Mouse (Mus musculus): ENCODE measurements around the gene Pls3.

Gene Pls3

DNA sequence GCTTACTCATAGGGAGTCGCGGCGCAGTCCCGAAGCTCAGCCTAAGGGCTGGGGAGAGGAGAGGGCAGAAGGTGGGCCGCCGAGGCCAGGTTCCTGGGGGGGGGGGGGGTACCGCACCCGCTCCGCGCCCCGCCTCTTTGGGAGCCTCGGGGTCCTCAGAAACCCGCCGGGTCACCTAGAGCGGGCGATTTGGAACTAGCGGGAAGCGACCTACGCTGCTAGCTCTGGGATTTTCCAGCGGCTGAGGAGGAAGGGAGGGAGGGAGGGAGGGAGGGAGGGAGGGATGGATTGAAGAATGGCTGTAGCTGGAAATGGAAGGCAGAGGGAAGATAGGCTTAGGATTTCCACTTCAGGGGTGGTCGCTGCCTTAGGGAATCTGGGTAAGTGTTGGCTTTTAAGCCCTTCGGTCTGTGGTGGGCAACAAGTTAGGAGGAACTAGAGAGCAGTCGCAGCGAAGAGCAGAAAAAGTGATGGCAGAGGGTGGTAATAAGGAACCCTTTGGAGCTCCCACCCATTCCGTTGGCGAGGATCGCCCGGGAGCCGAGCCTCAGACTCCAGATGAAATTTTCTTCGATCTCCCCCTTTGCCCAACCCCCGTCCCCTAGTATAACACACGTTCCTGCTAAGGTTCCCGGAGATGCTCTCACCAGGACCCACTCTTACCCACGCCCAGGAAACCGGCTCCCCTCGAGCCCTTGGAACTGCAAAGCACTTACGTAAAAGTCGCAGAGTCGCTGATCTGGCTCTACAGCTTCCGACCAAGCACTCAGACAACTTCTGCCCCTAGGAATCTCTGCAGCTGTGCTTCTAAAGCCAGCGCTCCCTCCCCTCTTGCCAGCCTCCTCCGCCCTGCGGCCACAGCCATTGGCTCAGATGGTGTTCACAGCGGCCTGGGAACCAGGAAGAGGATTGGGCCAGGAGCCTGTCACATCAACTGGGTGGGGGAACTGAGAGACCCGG, at the start of gene Pls3:
Gene Pls3, minus strand, starts transcription at position 851 of the 960 bp plus-strand sequence.
- DNase-seq: peak; percentile 94

DNA sequence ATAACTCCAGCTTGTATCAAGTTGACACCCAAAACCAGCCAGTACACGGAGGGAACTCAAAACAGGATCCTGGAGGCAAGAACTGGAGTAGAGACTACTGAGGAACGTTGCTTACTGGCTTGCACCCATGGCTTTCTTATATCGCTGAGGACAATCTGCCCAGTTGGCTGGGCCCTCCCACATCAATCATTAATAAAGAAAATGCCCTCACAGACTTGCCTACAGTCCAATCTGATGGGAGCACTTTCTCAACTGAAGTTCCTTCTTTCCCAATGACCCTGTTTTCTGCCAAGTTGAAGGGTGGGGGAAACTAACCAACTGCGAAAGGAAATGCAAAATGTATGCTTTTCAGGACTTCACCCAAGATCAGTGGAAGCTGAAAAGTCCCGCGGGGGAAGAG, 20.7 kb upstream of the Pls3 start:
- peak; percentile 2 for DNase-seq

DNA sequence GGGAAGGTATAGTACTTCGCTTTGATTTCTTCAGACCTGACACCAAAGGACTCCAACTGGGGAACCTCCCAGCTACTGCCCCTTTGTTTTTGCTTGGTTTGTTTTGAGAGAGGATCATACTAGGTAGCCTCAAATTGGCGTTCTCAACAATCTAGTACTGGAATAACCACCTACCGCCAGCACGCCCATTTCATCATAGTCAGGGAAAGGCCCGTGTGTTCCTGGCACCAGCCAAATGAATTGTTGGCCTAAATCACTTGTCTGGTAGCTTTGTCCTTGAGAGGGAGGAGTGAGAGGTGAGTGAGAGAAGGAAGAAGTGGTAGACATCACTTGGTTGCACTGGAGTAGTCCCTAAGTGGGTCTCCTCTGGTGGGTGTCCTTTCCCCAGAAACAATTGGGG, 584 bp upstream of the Pls3 start:
- no peak for DNase-seq

DNA sequence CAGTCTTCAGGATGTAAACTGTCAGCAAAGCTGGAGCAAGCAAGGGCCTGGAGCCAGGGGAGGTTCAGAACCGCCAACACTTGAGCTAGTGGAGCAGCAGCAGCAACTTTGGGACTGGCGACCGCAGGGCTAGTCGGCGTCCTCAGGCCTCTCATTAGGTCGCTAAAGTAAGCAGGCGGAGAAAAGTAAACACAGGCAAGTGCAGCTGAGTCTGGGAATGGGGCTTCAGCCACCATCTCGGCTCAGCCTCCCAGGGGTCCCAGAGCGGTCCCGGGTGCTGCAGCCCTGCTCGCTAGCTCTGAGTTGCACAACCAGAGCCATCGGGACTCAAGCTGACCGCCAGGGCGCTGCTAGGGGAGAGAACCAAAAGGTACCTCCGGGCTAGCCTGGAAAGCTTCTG, 1.2 kb downstream of the Pls3 start:
- peak; percentile 56 for DNase-seq

DNA sequence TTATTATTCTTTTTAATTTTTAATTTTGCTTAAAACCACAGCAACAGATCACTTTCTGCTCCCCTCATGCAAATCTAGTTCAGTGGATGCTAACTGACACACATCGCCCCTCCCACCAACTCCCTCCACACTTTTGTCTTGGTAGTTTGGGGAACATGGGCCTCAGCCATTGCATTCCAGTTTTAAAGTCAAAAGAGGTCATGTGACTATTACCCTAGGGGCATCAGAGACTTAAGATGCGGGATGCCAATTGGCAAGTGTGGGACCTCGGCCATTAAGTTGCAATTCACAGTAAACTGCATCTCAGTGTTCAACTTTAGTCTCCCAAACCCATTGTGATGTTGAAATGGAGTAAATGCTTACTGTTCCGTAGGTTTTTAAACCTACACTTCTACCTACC, 1.7 kb downstream of the Pls3 start:
- DNase-seq: no peak

DNA sequence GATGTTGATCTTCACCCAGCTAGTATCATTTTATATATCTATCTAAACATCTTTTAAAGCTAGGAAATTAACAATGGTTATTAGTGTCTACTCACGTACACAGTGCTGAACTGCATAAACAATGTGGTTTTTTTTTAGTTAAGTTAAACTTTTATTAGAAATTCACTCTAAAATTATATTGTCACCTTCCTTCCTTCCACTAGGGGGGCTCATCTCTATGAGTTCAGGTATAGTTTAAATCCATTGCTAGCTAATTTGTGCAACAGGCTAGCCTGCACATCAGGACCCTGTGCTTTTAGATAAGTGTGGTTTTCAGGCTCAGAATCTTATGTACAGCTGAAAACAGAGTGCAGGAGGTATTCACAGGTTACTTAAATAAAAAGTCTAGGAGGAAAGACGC, 3.1 kb downstream of the Pls3 start:
- DNase-seq: no peak

DNA sequence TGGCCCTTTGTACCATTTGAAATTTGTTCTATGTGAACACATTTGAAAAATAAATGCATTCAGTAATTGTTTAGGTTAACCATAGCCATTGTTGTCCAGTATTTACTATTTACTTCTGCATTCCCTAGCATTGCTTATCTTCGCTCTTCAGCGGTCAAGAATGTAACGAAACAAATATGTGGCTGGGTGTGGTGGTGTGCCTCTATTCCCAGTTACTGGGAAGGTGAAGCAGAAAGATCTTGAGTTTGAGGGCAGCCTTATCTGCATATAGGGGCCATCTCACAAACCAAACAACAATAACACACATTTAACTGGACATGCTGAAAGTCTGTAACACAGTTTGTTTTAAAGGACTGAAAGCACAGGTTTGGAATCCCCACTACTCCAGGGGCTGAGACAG, 13.3 kb downstream of the Pls3 start:
- no peak for DNase-seq

DNA sequence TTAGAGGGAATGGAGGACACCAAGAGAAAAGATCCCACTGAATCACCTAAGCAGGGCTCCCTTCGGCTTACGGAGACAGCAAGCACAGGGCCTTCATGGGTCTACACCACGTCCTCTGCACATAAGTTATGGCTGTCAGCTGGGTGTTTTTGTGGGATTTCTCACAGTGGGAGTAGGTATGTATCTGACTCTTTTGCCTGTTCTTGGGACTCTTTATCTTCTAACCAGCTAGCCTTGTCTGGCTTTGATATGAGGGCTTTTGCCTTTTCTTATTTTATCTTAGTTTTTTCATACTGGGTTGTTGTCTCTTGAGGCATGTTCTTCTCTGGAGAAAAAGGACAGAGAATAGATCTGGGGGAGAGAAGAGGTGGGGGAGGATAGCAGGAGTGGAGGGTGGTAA, 20.7 kb downstream of the Pls3 start:
- DNase-seq: no peak

DNA sequence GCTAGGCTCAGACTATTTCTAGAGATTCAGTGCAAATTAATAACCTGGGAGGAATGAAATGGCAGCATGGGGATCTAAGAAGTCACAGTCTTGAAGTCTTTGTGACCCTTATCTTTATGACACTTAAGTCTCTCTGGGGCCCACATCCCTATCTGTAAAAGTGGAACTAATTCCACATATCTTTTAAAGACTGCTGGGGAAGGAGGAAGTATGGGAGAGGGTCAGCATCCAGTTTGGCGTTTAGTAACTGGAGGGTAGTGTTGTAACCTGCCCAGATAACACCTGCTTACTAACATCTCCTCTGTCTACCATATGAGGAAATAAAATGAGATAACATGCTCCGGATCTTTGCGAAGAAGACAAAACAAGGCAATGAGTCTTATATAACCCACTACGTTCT, 30.7 kb downstream of the Pls3 start:
- no peak for DNase-seq

DNA sequence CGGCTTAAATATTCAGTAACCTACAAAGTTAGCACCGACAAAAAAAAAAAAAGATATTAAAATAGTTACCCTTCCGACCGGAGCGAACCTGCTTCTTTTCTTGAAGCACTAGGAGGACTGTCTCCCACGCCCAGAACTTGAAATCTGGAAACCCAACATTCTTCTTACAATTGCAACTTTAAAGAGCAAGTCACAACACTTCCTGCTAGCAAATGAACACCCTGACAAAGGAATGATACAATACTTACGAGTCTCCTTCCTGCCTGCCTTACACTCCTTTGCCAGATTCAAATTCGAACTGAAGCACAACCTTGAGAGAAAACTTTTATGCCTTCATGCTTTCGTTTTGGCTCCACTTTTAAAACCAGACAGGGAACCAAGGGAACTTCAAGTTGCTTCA, 32.1 kb downstream of the Pls3 start:
- DNase-seq: peak; percentile 2

DNA sequence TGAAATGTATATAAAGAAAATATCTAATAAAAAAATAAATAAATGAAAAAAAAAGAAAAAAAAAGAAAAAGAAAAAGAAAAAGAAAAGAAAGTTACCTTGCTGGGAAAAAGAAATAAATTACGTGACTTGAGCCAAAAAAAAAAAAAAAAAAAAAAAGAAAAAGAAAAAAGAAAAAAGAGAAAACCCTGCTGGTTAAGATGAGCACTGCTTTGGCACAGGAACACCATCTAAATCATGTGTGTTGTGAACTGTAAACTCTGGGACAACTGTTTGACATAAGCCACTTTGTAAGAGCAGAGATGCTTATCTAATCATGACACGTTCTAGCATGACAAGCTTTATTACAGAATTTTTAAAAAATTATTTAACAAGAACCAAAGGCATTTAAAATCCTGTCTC, 32.9 kb downstream of the Pls3 start:
- no peak for DNase-seq

DNA sequence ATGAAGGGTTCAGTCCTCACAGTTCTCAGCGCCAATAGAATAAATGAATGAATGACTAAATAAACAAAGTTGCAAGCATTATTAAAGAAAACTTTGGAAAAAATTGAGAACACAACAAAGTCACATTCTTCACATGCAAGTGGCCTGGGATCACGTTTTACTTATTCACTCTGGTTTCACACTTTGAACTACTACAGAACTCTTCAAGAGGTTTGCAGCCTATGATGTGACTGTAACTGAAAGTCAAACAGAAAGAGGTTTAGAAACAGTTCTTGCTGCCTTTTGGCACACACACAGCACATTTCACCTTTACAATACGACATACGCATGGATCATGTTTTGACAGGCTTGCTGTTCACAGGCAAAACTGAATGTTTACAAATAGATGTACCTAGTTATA, 34.7 kb downstream of the Pls3 start:
- no peak for DNase-seq

DNA sequence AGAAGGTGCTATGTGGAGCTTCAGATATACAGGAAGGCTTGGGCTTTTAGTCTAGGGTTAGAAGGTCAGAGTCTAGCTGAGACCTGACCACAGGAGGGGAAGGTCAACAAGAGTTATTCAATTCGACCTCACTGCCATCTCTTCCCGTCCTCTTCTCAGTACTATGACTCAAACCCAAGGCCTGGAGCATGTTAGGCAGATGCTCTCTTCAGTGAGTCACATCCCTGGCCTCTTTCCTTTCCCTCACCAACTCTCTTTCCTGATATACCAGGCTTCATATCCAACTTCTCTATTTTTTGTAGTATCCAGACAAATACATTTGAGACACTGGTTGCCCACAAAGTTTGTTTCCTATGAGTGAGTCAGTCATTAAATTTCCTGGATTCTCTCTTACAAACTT, 40.1 kb downstream of the Pls3 start:
- no peak for DNase-seq

DNA sequence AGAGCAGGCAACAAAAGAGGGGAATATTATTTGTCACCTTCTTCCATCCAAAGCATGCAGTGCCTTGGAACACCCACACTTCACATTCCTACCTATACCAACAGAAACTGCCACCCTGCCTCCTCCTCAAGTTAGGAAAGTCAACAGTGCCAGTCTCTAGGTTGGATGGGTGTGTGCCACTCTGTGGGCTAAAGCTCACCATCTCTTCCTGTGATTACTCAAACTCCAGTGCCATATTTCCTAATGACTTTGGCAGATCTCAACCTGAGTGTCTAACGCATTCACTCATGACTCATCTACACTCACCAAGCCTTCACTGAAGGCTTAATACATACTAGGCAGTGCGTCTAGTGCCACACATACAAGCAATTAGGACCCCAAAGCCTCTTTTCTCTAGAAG, 40.7 kb downstream of the Pls3 start:
- peak; percentile 14 for DNase-seq

DNA sequence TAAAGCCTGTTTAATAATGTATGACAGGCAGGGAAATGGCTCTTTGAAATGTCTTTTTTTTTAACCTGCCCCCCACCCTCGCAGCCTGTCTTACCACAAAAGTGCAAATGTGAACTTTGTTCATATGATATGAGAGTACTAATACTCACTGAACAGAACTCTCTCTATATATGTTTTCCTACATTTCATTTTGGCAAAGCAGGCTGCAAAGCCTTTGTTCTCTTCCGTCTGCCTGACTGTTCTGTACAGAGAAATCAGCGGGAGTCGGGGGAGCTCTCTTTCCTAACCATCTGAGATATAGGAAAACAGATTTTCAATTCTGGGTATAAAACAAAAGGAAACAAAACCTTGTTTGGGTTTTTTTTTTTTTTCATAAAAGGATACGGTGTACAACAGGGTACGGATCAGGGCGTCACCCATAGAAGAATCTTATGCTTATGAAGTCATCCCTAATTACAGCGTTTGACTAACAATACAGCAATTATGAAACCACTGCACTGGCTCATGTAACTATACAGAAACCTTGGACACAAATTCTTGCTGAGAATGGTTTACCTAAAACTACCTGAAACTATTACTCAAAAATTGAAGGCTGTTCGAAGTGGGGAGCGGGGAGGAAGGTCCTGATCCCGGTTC, 41.9 kb downstream of the Pls3 start:
- no peak for DNase-seq

DNA sequence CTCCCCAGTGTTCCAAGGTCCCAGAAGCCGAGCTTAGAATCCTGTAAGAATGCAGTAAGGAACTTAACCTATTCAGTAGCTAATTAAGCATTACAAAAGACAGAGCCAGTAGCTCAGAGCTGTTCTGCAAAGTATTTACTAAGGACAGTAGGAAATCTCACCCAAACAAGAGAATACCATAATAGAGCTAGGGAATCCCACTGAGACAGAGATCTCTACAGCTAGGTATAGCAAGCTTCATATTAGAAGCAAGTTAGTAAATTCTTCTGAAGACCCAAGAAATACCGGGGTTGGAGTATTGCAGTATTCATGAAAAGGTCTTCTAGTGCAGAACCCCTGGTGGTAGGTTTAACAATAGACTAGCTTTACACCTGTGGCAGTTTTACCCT, 45.1 kb downstream of the Pls3 start:
- no peak for DNase-seq

DNA sequence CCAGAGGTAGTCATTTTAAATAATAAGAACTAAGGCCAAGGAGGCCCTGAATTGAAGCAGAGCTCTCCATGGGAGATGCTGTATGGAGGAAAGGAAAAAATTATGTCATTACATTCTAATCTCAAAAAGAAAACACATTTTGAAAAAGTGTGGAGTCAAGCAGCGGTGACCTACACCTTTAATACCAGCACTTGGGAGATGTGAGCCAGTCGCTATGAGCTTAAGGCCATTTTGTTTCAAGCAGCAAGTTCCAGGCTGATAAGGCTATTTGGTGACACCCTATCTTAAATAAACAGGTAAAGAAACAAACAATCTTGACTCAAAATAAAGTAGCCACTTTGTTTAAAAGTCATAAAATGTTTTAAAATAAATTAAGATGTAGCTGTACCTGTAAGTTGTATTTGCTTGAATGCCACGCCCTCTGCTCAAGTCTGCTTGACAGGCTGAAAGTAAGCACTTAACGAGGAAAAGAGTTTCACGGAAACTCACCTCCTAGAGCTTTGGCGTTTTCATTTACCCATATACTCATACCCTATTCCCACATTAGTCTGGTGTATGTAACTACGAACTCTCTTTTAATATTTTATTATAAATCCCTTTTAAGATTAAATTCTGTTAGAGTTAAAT, 45.6 kb downstream of the Pls3 start:
- DNase-seq: peak; percentile 21

DNA sequence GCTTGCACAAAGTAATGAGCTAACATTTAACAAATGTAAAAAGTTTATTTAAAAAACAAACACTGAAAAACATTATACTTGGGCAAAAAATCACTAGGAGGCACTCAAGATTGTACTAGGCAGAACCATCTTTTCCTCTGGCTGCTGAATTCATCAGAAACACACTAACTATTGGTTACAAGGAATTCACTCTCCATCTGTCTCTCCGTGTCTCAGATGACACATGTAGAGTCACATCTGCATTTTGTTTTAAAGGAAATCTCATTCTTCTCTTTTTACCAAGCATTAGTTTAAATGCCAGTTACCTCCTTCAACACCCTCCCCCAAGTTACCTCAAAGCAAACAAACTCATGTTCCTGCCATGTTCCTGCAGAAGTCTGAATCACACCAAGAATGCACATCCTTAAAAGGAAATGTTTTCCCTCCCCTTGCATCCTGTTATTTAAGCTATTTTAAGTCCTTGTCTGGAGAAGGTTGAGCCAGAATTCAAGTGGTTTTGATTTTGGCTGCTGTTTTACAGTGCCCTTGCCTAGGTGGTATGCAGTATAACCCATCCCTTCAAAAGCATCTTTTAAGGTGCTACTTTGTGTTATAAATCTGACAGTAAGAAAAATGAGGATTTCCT, 56.2 kb downstream of the Pls3 start:
- peak; percentile 3 for DNase-seq

DNA sequence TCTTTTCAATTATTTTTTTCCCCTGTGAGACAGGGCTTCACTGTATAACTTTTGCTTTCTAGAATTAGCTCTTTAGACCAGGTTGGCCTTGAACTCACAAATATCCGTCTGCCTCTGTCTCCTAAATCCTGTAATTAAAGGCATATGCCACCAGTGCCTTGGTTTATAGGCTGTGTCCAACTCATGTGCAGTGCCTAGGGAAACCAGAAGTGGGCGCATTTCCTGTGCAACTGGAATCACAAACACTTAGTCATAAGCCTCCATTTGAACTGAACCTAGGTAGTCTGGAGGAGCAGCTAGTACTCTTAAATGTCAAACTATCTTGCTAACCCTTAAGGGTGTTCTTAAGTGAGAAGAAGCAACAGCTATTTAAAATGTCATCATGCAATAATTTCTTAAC, 60.0 kb downstream of the Pls3 start:
- DNase-seq: no peak

DNA sequence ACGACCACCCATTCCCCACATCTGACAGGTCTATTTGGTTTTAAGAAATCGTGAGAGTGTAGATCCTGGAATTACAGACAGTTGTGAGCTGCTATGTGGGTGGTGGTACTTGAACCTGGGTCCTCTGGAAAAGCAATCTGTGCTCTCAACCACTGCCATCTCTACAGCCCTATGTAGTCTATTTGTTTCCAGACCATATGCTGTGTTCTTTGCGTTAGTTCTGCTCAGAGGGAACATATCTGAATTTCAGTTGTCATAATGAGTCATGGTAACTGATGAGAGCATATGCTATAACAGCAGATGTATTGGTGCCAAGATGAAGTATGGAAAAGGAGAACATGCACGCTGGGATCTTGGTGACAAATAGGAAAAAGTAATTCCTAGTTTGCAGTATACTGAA, 60.9 kb downstream of the Pls3 start:
- DNase-seq: no peak

DNA sequence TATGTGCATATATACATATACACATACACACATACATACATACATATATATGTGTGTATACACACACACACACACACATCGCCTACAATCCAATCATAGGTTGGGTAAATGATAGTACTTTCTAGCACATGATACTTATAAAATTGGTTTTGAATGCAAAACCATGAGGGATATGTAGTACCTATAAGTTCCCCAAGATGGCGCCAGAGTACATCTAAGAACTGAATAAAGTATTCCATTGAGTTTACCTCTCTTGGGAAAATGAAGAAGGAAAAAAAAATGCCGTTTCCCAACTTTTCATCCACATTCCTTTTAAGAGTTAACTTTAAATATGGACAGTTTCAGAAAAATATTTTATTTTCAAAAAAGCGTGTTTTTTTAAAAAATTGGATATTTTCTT, 78.4 kb downstream of the Pls3 start:
- peak; percentile 43 for DNase-seq

DNA sequence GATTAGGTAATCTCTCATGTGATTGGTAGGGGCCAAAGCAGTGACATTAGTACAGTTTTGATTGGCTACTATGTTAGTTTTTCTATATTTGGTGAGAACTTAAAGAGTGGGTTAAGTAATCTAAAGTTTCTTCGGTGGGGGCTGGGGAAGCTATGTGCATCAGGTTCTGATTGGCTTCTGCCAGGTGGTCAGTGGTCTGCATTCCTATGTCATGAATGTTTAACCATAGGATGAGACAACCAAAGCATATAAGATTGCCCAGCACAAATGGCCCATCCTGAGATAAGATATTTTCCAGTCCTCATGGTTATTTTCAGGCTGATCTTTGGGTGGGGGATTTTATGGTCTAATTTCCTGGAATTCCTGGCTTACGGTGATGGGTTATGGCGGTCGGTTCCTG, 95.2 kb downstream of the Pls3 start:
- no peak for DNase-seq

DNA sequence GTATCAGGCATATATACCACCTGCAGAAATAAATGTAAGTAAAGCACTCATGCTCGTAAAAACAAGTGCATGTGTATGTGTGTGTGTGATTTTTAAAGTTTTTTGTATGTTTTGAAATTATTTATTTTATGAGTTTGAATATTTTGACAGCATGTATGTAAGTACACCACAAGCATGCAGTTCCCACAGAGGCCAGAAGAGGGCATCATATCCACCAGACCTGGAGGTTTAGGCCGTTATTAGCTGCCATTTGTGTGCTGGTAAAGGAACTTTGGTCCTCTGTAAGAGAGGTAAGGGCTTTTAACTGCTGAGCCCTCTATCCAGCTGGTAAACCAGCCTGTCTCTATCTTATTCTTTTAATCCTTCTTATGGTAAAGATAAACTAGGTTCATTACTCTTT, 97.5 kb downstream of the Pls3 start:
- DNase-seq: no peak
